Mouse (Mus musculus): ENCODE results near the gene Mmp15. TPM values are rescaled to one million over a fixed set of nuclear protein-coding genes. Genes with fewer than 3 reads are reported as not detected.

Gene Mmp15
- 0.41 TPM for polyA plus RNA-seq (2014; fragmentation: Illumina TruSeq; extraction: RNeasy Lipid Tissue Mini Kit (QIAGEN cat#74804); ENCODE audit: low replicate concordance)

GRCm38 (mm10) chr8:95352151-95352870 lies at the start of gene Mmp15:
Mmp15 (plus strand) TSS chr8:95352268.

DNA sequence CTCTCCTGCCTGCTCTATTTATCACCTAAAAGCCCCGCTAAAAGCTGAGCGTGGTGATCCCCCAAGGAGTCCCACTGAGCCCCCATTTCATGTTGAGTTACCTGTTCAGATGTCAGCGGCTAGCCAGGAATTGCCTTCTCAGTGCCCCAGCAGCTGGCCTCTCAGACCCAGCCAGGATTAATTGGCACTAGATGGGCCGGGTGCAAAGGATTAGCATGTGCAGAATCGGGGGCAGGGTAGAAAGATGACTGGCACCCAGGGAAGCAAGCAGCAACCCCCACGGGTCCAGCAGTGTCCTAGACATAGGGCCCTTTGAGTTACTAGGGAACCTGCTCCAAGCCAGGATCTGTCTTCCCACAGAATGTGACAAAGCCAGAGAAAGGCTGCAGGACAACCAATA lies 45.6 kb upstream of the Mmp15 start, which contains the start of gene Cngb1:
Gene Cngb1 (minus strand): TSS at position 155 of the 400 bp plus-strand sequence.

DNA sequence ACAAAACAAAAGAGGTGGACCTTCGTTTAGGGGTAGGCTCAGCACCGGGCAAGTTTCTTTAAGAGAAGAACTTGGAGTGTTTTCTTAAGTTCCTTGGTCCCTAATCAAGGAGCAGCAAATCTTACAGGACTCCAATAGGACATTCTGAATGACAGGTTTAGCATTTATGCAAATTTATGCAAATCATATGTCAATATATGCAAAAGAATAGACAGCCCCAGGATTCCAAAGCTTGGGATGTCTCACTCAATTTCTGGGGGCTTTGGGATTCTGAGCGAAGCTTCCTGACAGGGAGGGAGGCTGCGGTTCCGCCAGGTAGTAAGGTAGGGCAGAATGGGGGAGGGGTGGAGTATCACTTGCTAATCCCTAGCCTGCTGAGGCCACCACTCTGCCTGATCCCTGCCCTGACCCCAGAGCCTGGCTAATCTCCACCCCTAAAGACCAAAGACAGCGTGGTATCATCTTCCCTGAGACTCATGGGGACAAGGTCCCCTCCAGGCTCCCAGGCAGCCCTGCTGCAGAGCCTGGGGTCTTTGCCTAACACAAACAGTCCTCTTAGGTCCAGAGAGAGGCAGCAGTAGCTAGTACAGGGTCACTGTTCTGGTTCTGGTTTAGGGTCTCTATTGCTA lies 41.6 kb upstream of the Mmp15 start, which contains the start of gene Tepp:
Gene Tepp (plus strand): TSS at position 225 of the 629 bp plus-strand sequence.

DNA sequence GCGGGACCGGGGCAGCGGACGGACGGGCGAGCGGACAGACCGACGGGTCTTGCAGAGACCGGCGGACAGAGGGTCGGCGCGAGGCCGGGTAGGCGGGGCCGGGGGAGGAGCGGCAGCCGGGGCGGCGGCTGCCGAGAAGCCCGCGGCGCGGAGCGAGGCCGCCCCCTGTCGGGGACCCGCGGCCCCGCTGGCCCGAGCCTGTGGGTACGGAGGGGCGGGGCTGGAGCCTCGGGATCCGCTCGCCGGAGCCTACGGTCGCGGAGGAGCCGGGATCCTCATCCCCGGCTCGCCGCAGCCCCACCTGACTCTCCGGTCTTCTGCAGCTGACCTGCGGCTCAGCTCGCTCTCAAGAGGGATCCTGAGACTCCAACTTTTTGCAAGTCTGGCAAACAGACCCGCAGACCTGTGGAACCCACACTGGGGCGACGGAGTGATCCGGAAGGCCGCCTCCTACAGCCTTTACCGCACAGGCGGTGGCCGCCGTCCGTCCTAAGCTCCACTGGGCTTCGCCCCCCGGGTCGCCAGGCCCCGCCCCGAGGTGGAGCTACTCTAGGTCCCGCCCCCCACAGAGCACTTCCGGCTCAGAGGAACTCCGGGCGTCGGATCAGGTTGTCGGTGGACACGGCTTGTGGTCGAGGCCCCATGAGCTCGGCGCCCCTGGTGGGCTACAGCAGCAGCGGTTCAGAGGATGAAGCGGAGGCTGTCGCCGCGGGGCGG lies 20.2 kb upstream of the Mmp15 start, which contains the start of the genes Zfp319 and Usb1:
Gene Zfp319 (minus strand): TSS at position 231 of the 717 bp plus-strand sequence.
Gene Usb1 (plus strand): TSS at position 565 of the 717 bp plus-strand sequence.

Other genes starting within 250 kb of the Mmp15 start
- 1.7 TPM for gene Kifc3, start 149.5 kb upstream of the Mmp15 start, polyA plus RNA-seq (2014; fragmentation: Illumina TruSeq; extraction: RNeasy Lipid Tissue Mini Kit (QIAGEN cat#74804); ENCODE audit: low replicate concordance)
- 0.07 TPM for gene Cngb1, start 45.7 kb upstream of the Mmp15 start, polyA plus RNA-seq (2014; fragmentation: Illumina TruSeq; extraction: RNeasy Lipid Tissue Mini Kit (QIAGEN cat#74804); ENCODE audit: low replicate concordance)
- gene Tepp, start 41.7 kb upstream of the Mmp15 start, polyA plus RNA-seq (2014; fragmentation: Illumina TruSeq; extraction: RNeasy Lipid Tissue Mini Kit (QIAGEN cat#74804); ENCODE audit: low replicate concordance), result not detected
- gene Zfp319, start 20.3 kb upstream of the Mmp15 start, polyA plus RNA-seq (2014; fragmentation: Illumina TruSeq; extraction: RNeasy Lipid Tissue Mini Kit (QIAGEN cat#74804); ENCODE audit: low replicate concordance), result 1.1 TPM
- 0.63 TPM for gene Usb1, start 20.0 kb upstream of the Mmp15 start, polyA plus RNA-seq (2014; fragmentation: Illumina TruSeq; extraction: RNeasy Lipid Tissue Mini Kit (QIAGEN cat#74804); ENCODE audit: low replicate concordance)
- 41.0 TPM for gene Cfap20, start 82.6 kb downstream of the Mmp15 start, polyA plus RNA-seq (2014; fragmentation: Illumina TruSeq; extraction: RNeasy Lipid Tissue Mini Kit (QIAGEN cat#74804); ENCODE audit: low replicate concordance)
- 112 TPM for gene Csnk2a2, start 137.8 kb downstream of the Mmp15 start, polyA plus RNA-seq (2014; fragmentation: Illumina TruSeq; extraction: RNeasy Lipid Tissue Mini Kit (QIAGEN cat#74804); ENCODE audit: low replicate concordance)
- gene Ccdc113, start 181.8 kb downstream of the Mmp15 start, polyA plus RNA-seq (2014; fragmentation: Illumina TruSeq; extraction: RNeasy Lipid Tissue Mini Kit (QIAGEN cat#74804); ENCODE audit: low replicate concordance), result not detected
- not detected for gene Prss54, start 224.1 kb downstream of the Mmp15 start, polyA plus RNA-seq (2014; fragmentation: Illumina TruSeq; extraction: RNeasy Lipid Tissue Mini Kit (QIAGEN cat#74804); ENCODE audit: low replicate concordance)